Mouse (Mus musculus) G1E (cell line): ENCODE data around the gene Tox4. TPM values are rescaled to one million over a fixed set of nuclear protein-coding genes. Genes with fewer than 3 reads are reported as not detected.

Experiments used
- ATAC-seq: 2 replicates; pipeline ENCODE4 v1.8.0; 2016; ENCODE audit warnings: mild to moderate bottlenecking; ENCODE audit not compliant: insufficient number of reproducible peaks, poor library complexity, low FRiP score, severe bottlenecking; ENCODE audit errors: extremely low read depth
- DNase-seq: peaks from one replicate; pipeline ENCODE4 v3.0.0; 2012; ENCODE audit warnings: low spot score
- H3K27me3 ChIP-seq: 2 replicates; pipeline ENCODE4 v1.6.1; 2012; ENCODE audit warnings: mild to moderate bottlenecking, low read length, inconsistent platforms; ENCODE audit not compliant: insufficient read depth
- H3K36me3 ChIP-seq: replicated peaks from 2 replicates; pipeline ENCODE3; 2012; ENCODE audit warnings: mild to moderate bottlenecking, inconsistent platforms
- H3K4me1 ChIP-seq: 2 replicates; pipeline ENCODE4 v1.6.1; 2012; ENCODE audit warnings: low read depth, low read length, inconsistent platforms, mixed read lengths; ENCODE audit not compliant: insufficient read depth
- H3K4me3 ChIP-seq: 2 replicates; pipeline ENCODE4 v1.5.1; 2012; ENCODE audit warnings: low read depth, mild to moderate bottlenecking, inconsistent platforms, low read length, moderate library complexity, mixed read lengths
- H3K9me3 ChIP-seq: replicated peaks from 2 replicates; pipeline ENCODE4 v1.6.1; 2012; ENCODE audit warnings: inconsistent platforms
- CTCF ChIP-seq: IDR thresholded peaks from 2 replicates; pipeline ENCODE4 v1.5.1; 2012; ENCODE audit warnings: low read depth, low read length, inconsistent platforms, mixed read lengths
- GATA1 ChIP-seq: IDR thresholded peaks from 2 replicates; pipeline ENCODE4 v1.6.1; 2012; ENCODE audit warnings: borderline replicate concordance, low read length, inconsistent platforms, mixed read lengths
- GATA2 ChIP-seq: IDR thresholded peaks from 2 replicates; pipeline ENCODE4 v1.6.1; 2012; ENCODE audit warnings: low read depth, low read length, inconsistent platforms, borderline replicate concordance
- POLR2AphosphoS5 ChIP-seq: IDR thresholded peaks from 2 replicates; pipeline ENCODE4 v1.6.1; 2012; ENCODE audit warnings: low read depth, low read length, inconsistent platforms; ENCODE audit not compliant: insufficient replicate concordance
- TAL1 ChIP-seq: conservative IDR thresholded peaks from 2 replicates; pipeline ENCODE4 v1.6.1; 2012; ENCODE audit warnings: low read depth, low read length, inconsistent platforms, mixed read lengths
- polyA plus RNA-seq: library from polyadenylated mRNA; stranded (reverse); fragments of >175 nt; gene quantifications from 2 replicates; pipeline ENCODE4 v1.2.3, GENCODE M21; 2012
- total RNA-seq, 2 experiments: library from RNA; stranded (forward) in 1 of 2; stranded (reverse) in 1 of 2; fragments of 200-1000 nt in 1 of 2; fragments of >200 nt in 1 of 2; fragmentation: Nextera tagmentation in 1 of 2; gene quantifications; 2 replicates each; pipeline ENCODE4 v1.2.3; 2014 to 2017

Gene Tox4
- total and polyA plus RNA-seq, 3 experiments: 37.2 to 49.2 (median 42.9) TPM

- Histone ChIP-seq H3K36me3 (peaks cover 9% of the 10 kb centered on the region), H3K9me3 (no peaks in the 10 kb centered on the region), H3K4me1 (peaks cover 39% of the 10 kb centered on the region), H3K4me3 (no peak overlapping the region), H3K27me3 (no peaks in the 10 kb centered on the region)
- DNase-seq (no peak), ATAC-seq (no peak)
- no peak for TF ChIP-seq CTCF
These were observed 32.8 kb upstream of the Tox4 start for GRCm38 (mm10) chr14:52246129-52246528.

GRCm38 (mm10) chr14:52256311-52257175 is 22.4 kb upstream of the Tox4 start:
- peak overlapping the region; percentile 93 for H3K4me3 ChIP-seq
- peaks cover 25% of the 10 kb centered on the region for H3K4me1 ChIP-seq
- TF ChIP-seq TAL1 (no peak), GATA2 (no peak), CTCF (no peak), GATA1 (no peak), POLR2AphosphoS5 (no peak)
- no peaks in the 10 kb centered on the region for H3K9me3 ChIP-seq
- peaks cover 13% of the 10 kb centered on the region for H3K36me3 ChIP-seq
- DNase-seq (no peak), ATAC-seq (no peak)
- H3K27me3 ChIP-seq: no peaks in the 10 kb centered on the region

GRCm38 (mm10) chr14:52257484-52258213 is 21.3 kb upstream of the Tox4 start, which contains the start of gene Chd8:
Chd8 (minus strand) TSS chr14:52257780.
- TF ChIP-seq TAL1 (no peak), CTCF (peak; percentile 47)
- peak; percentile 97 for ATAC-seq
- Histone ChIP-seq H3K4me1 (peaks cover 25% of the 10 kb centered on the region), H3K36me3 (peaks cover 16% of the 10 kb centered on the region), H3K4me3 (peak within 1 kb of the TSS; percentile 93), H3K9me3 (no peaks in the 10 kb centered on the region), H3K27me3 (no peaks in the 10 kb centered on the region)
- DNase-seq: peak; percentile 90

GRCm38 (mm10) chr14:52272781-52273180 is 6.2 kb upstream of the Tox4 start:
- no peak for ATAC-seq
- Histone ChIP-seq H3K4me3 (no peak overlapping the region), H3K4me1 (peaks cover under 1% of the 10 kb centered on the region; the same call in 1 of the 2 replicates), H3K9me3 (no peaks in the 10 kb centered on the region), H3K36me3 (peaks cover 60% of the 10 kb centered on the region), H3K27me3 (no peaks in the 10 kb centered on the region)
- DNase-seq: no peak
- TF ChIP-seq GATA1 (no peak), GATA2 (no peak), POLR2AphosphoS5 (no peak), CTCF (no peak), TAL1 (no peak)

GRCm38 (mm10) chr14:52277210-52277609 is 1.7 kb upstream of the Tox4 start:
- peaks cover 40% of the 10 kb centered on the region for H3K36me3 ChIP-seq
- H3K4me3 ChIP-seq: no peak overlapping the region
- ATAC-seq (no peak), DNase-seq (no peak)
- TF ChIP-seq TAL1 (no peak), GATA2 (no peak), POLR2AphosphoS5 (no peak), GATA1 (no peak), CTCF (no peak)
- no peaks in the 10 kb centered on the region for H3K27me3 ChIP-seq
- H3K4me1 ChIP-seq: peaks cover 16% of the 10 kb centered on the region
- no peaks in the 10 kb centered on the region for H3K9me3 ChIP-seq

- peaks cover 42% of the 10 kb centered on the region for H3K36me3 ChIP-seq
- H3K4me1 ChIP-seq: peaks cover 31% of the 10 kb centered on the region
- H3K9me3 ChIP-seq: no peaks in the 10 kb centered on the region
- H3K27me3 ChIP-seq: no peaks in the 10 kb centered on the region
- H3K4me3 ChIP-seq: peak overlapping the region; percentile 86
- DNase-seq: peak; percentile 16
- no peak for ATAC-seq
- TF ChIP-seq POLR2AphosphoS5 (no peak), CTCF (no peak), GATA2 (no peak), TAL1 (no peak), GATA1 (no peak)
These were observed 788 bp downstream of the Tox4 start for GRCm38 (mm10) chr14:52279747-52280120.
